Mouse (Mus musculus): Measurements from ENCODE around the gene Sorbs2. TPM values are rescaled to one million over a fixed set of nuclear protein-coding genes. Genes with fewer than 3 reads are reported as not detected.
"Not testable (repeated sequence)": the region's sequence is repeated elsewhere in the genome, so short reads cannot be mapped to it uniquely, and the experiment has no call there.

Gene Sorbs2
- total RNA-seq, 2 experiments from 2014 or later, result 370 to 377 TPM

DNA sequence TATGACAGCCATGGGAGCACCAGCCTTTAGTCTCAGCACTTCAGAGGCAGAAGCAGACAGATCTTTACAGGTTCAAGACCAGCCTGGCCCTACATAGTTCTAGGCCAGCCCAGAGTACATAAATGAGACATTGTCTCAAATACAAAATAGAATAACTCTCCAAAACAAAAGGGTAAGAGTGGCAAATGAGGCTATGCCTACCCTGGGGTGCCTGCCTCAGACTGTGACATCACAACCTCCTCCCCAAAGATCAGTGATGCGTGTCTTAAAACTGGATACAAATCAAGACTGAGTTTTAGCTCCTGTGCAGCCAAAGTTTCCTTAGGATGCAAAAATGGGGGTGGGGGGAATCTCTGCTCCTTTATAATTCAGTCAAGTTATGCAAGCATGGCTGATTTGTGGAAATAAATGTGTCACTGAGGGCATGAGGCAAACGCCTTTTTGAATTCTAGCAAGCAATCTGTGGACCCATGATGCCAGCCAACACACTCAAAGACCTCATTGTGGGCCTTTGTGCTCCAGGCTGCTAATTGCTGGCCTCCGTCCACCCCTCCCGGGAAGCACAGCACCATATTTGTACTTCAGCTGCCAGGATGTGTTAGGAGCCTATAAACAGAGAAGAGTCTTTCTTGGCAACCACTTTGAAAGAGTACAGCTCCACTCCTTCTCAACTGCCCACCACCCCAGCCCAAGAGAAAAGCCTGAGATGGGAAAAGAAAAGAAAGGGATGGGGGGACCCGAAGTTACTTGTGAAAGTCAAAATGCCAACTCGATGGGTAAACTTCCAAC, 336.7 kb downstream of the Sorbs2 start:
- peak in 1 of 2 experiments; percentile 59 for DNase-seq (ENCODE audit: extremely low spot score in 1 of 2, low spot score in 2 of 2)
- TF ChIP-seq CTCF (IDR thresholded peaks at IDR 0.05), result no peak
- intact Hi-C loops (cut with DNase I), result loop anchor here (5.0 kb wide), 1 partner anchor 73 kb away; no protein-coding TSS in a partner anchor
- Histone ChIP-seq H3K4me3 (no peak overlapping the region), H3K27ac (no peak overlapping the region)

DNA sequence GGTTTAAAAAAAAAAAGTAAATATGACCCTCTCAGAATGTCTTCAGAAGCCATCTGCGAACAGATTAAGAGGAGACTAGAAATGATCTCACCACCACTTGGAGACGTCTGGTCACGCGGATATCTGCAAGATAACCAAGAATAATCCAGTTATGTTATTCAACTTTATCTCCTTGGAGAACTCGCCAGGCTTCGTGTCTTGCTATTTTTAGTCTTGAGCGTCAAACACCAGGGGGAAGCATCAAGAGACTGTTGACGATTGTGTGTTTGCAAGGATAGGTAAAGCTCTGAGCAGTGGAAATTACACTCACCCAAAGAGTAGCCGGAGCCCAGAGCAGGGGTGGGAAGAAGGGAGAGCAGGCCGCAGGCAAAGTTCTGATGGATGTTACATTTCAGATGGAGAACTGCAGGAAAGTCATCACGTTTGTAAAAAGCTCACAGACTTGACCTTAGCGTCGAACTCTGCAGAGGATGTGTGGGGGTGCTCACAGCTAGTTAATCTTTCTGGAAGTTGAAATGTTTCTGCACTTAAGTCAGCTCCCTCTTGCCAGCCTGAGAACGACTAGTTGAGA, 337.4 kb downstream of the Sorbs2 start:
- no peak for TF ChIP-seq CTCF (IDR thresholded peaks at IDR 0.05)
- intact Hi-C loops (cut with DNase I), result loop anchor here (5.0 kb wide), 1 partner anchor 72 kb away; no protein-coding TSS in a partner anchor
- Histone ChIP-seq H3K4me3 (no peak overlapping the region), H3K27ac (no peak overlapping the region)
- DNase-seq (ENCODE audit: extremely low spot score in 1 of 2, low spot score in 2 of 2), result no peak

- DNase-seq (ENCODE audit: extremely low spot score in 1 of 2, low spot score in 2 of 2), result no peak
- Histone ChIP-seq H3K4me3 (no peak overlapping the region), H3K27ac (no peak overlapping the region)
- intact Hi-C loops (cut with DNase I), result no loop called here
- no peak for TF ChIP-seq CTCF (IDR thresholded peaks at IDR 0.05)
Observed at GRCm38 (mm10) chr8:45845906-45846305, 338.3 kb downstream of the Sorbs2 start.

DNA sequence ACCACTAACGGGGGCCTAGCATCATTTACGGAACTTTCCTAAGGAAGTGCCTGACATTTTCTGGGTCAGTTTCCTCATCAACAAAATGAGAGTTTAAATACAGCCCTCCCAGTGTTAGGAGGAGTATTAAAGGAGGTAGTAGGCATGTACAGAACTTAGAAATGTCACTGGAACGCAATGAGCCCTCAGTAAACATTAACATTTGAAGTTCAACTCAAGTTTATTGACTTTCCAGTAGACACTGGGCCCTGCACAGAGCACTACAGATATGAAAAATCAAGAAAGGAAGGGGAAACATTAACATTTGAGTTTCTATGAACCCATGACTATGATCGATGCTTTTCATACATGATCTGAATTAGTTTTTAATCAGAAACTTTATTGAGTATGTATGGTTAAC, 347.5 kb downstream of the Sorbs2 start:
- Histone ChIP-seq H3K27ac (no peak overlapping the region), H3K4me3 (no peak overlapping the region)
- intact Hi-C loops (cut with DNase I), result no loop called here
- DNase-seq (ENCODE audit: extremely low spot score in 1 of 2, low spot score in 2 of 2), result no peak
- no peak for TF ChIP-seq CTCF (IDR thresholded peaks at IDR 0.05)

- no peak for TF ChIP-seq CTCF (IDR thresholded peaks at IDR 0.05)
- intact Hi-C loops (cut with DNase I), result no loop called here
Observed at GRCm38 (mm10) chr8:45857734-45858133, 350.1 kb downstream of the Sorbs2 start.

DNA sequence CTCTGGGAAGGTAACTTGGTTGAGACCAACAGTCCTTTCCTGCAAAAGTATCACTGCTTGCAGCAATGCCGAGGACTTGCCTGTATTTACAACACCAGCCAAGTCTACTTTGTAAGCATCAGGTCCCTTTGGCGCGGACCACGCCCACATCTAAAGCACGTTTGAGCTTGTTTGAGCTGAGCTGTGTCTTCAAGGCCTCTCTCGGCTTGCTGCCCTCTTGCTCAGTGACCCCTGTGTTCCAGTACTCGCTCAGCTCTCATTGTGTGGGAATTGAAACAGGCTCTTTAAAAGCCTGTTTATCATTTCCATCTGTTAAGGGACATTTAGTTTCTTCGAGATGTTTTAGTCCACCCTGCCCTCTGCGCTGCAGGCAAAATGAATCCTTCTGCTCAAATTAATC, 350.8 kb downstream of the Sorbs2 start:
- Histone ChIP-seq H3K4me3 (no peak overlapping the region), H3K27ac (no peak overlapping the region)
- intact Hi-C loops (cut with DNase I), result no loop called here
- TF ChIP-seq CTCF (IDR thresholded peaks at IDR 0.05), result no peak
- DNase-seq (ENCODE audit: extremely low spot score in 1 of 2, low spot score in 2 of 2), result no peak

More at GRCm38 (mm10) chr8:45857734-45858133, 350.1 kb downstream of the Sorbs2 start:
- no peak for DNase-seq (ENCODE audit: extremely low spot score in 1 of 2, low spot score in 2 of 2)
- no peak overlapping the region for H3K4me3 ChIP-seq
- H3K27ac ChIP-seq, result no peak overlapping the region

GRCm38 (mm10) chr8:45871587-45871986, 364.0 kb downstream of the Sorbs2 start:
- H3K27ac ChIP-seq; H3K4me3 ChIP-seq; DNase-seq (ENCODE audit: extremely low spot score in 1 of 2, low spot score in 2 of 2); intact Hi-C loops (cut with DNase I): not testable (repeated sequence)

DNA sequence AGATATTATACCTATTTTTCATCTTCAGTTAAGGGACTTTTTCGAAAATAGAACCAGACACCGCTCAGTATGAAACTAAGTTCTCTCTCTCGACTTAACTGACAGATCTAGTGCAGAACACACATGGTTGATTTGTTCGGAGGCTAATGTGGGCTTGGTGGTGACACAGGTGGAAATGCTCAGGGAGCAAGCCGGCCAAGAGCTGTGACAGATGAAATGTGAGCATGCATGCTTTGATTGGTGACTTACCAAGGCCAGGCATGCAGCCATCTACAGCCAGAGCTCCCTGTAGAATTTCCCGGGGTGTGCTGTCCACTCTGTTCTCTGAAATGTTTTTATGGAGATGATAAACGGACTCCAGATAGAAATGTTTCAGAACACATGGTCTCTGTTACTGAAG, 364.5 kb downstream of the Sorbs2 start:
- no peak for DNase-seq (ENCODE audit: extremely low spot score in 1 of 2, low spot score in 2 of 2)
- no peak for TF ChIP-seq CTCF (IDR thresholded peaks at IDR 0.05)
- Histone ChIP-seq H3K4me3 (no peak overlapping the region), H3K27ac (no peak overlapping the region)
- intact Hi-C loops (cut with DNase I), result no loop called here

GRCm38 (mm10) chr8:45874945-45875626, 367.5 kb downstream of the Sorbs2 start:
- DNase-seq (ENCODE audit: extremely low spot score in 1 of 2, low spot score in 2 of 2), result peak; percentile 20 to 40
- TF ChIP-seq CTCF (IDR thresholded peaks at IDR 0.05), result no peak
- intact Hi-C loops (cut with DNase I), result no loop called here
- Histone ChIP-seq H3K27ac (no peak overlapping the region), H3K4me3 (no peak overlapping the region)

DNA sequence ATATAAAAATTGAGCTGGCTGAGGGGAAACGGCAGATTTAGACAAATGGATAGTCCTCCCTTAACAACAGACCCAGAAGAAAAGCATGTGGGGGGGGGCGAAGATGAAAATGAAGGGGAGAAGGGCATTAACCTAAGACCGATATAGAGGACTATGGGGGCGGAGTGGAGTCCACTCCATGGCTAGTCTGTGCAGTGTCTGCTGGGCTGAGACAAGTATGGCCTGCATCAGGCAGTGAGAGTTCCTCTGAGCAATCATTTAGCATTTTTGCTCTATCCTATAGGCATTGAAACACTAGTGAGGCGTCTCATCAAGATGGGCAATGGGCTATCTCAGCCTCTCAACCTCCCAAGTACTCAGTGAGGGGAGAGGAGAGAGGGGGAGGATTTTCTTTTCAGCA, 368.8 kb downstream of the Sorbs2 start:
- TF ChIP-seq CTCF (IDR thresholded peaks at IDR 0.05), result no peak
- Histone ChIP-seq H3K4me3 (no peak overlapping the region), H3K27ac (no peak overlapping the region)
- DNase-seq (ENCODE audit: extremely low spot score in 1 of 2, low spot score in 2 of 2), result no peak
- intact Hi-C loops (cut with DNase I), result no loop called here

Other genes with a start within 250 kb of the Sorbs2 start
- not detected for gene F11, start 245.8 kb upstream of the Sorbs2 start, total RNA-seq (2021)
- gene Klkb1, start 212.9 kb upstream of the Sorbs2 start, total RNA-seq (2021), result not detected
- not detected for gene Gm45753, start 199.3 kb upstream of the Sorbs2 start, total RNA-seq (2021)
- gene Cyp4v3, start 174.6 kb upstream of the Sorbs2 start, total RNA-seq (2021), result 1 to 10 TPM; 5.5 to 6.5 TPM
- 10 to 100 TPM; 25.7 to 26.0 TPM for gene Fam149a, start 125.5 kb upstream of the Sorbs2 start, total RNA-seq (2021)
- 1 to 10 TPM; 8.7 to 8.8 TPM for gene Tlr3, start 96.7 kb upstream of the Sorbs2 start, total RNA-seq (2021)